Mouse (Mus musculus) mature B cell (primary cell): ENCODE results near the gene P3h3.
"Not testable (repeated sequence)": the region's sequence is repeated elsewhere in the genome, so short reads cannot be mapped to it uniquely, and the experiment has no call there.

Source experiments
- in situ Hi-C: fragments of 300-500 bp; cut with MboI; formaldehyde crosslinking; loops from 2 replicates; pipeline ENCODE4 v1.14.3; 2019

Gene P3h3

DNA sequence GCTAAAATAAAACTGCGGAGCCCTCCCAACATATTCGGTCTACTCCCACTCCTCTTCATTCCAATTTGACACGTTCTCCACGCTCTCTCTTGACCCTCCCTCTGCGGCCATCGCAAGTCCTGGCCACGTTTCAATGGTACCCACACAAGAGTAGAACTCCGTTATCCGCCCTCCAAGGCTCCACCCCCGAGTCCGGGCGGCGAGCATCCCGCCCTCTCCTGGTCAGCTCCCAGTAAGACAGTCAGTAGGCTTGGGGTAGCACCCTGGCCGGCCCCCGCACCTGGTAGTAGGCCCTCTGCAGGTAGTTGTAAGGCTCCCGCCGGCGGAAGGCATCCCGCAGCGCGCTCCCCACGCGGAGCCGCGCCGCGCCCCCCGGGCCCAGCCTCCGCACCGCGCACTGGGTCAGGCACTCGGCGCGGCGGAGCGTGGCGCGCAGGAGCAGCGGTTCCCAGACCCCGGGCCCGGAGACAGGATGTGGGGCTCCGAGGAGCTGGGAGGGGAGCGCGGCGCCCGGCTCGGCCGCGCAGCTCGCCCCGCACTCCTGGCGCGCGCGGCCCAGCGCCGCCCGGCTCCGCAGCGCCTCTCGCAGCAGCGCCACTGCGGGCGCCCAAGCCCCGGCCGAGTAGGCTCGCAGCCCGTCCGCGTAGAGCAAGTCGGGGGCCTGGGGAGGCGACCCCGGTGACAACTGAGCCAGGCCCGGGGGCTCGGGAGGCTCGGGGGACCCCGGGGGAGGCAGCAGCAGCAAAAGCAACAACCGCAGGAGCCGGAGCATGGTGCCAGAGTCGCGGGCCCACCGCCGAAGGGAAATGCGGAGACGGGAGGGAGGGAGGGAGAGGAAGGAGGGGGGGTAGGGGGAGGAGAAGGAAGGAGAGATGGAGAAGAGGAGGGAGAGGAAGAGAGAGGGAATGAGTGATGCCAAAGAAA, at the start of gene P3h3:
Gene P3h3, minus strand, starts transcription at position 837 of the 924 bp plus-strand sequence.
- in situ Hi-C loops: no loop called here

DNA sequence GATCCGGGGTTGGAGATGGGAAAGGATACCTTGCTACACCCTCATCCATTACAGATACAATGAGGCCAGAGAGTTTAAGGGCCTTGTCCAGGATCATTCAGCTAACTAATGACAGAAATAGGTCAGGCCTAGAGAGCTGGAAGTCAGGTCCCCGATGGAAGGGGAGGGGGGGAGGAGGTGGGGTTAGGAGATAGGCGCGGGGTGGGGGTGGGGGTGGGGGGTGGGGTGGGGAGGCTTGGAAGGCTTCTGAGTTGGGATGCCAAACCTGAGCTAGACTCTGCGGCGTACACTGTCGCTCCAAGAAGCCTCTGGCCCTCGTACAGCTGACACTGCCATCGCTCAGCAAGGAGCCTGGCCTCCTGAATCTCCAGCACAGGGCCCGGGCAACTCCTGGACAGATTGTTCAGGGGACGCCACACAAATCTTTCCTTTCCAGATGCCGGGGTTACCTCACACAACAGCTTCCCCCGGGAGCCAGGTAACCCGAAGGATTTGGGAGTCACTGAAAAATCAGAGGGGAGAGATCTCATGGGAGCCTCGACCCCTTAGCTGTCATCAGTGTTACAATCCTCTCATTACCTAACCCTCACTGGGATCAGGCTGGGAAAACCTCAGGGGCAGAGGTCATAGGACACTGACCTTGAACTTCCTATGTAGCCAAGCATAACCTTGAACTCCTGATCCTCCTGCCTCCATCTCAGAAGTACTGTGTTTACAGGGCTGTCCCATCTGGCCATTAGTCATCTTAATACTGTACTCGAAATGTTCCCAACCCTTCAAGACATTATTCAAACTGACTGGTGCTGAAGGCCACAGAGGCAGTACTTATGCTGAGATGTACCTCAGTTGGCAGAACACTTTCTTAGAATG, 47.7 kb upstream of the P3h3 start:
- in situ Hi-C loops: no loop called here

GRCm38 (mm10) chr6:124904161-124904981, 46.8 kb upstream of the P3h3 start:
- in situ Hi-C loops: no loop called here

- in situ Hi-C loops: no loop called here
Observed at GRCm38 (mm10) chr6:124903580-124904151, 46.1 kb upstream of the P3h3 start.

DNA sequence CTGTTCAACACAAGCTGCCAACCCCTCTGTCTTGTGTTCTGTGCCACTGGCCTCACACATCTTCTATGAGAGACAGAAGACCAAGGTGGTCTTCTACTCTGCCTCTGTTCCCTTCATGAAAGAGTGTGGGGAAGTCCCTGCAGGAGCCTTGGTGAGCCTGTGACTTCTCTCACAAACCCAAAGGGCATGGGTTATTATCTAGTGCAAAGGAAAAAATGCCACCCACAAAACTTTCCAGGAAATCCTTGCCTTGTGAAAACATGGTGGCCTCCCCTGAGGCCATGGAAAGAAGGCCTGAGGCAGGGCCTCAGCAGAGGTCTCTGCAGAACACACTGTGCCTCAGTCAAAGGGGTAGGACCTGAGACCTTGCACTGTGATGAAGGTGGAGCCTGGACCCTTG, 44.3 kb upstream of the P3h3 start:
- in situ Hi-C loops: no loop called here

GRCm38 (mm10) chr6:124900801-124901480, 43.4 kb upstream of the P3h3 start:
- in situ Hi-C loops: no loop called here

- in situ Hi-C loops: no loop called here
Observed at GRCm38 (mm10) chr6:124900056-124900800, 42.7 kb upstream of the P3h3 start.

- in situ Hi-C loops: no loop called here
Observed at GRCm38 (mm10) chr6:124898359-124898758, 40.8 kb upstream of the P3h3 start.

GRCm38 (mm10) chr6:124894113-124894512, 36.6 kb upstream of the P3h3 start:
- in situ Hi-C loops: not testable (repeated sequence)

- in situ Hi-C loops: no loop called here
Observed at GRCm38 (mm10) chr6:124890997-124891396, 33.4 kb upstream of the P3h3 start.

DNA sequence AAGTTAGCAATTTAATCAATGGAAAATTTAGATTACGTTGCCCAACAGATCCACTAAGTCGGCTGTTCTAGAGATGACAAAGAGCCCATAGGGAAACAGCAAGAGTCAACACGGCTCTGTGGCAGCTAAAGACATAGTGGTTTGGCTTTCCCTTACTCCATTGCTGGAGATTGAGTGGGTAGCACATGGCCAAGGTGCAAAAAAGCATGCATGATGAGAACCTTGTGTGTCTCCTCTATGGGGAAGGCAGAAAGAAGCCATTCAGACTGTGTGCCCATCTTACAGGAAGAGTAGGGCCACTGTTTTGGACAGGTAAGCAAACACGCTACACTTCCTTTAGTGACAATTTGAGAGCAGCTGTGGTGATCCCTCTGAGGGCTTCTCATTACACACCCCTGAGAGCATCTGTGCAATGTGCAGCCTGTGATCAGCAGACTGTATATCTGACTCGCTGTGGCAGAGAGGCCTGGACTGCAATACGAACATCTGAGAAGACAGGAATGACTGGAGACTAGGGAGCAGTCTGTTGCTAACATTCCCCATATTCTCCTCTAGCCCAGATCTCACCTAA, 31.1 kb upstream of the P3h3 start:
- in situ Hi-C loops: no loop called here

DNA sequence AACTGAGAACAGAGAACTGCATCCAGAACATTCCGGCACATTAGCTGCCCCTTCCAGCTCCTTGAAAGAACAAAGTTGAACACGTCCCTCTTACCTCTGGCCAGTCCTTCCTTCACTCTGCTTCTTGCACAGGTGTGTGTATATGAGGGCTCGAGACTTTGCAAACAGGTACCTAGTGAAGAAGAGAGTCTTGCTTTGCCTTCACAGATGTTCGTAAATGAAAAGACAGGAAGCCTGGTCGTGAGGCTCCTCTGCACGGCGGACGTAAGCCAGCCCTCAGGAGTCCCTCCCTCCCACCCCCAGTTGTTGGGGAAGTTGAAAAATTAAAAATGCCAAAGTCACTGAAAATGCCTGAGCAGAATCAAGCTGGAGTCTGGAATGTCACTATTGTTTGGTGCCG, 30.4 kb upstream of the P3h3 start, which contains the start of gene Cd4:
Gene Cd4, minus strand, starts transcription at position 236 of the 400 bp plus-strand sequence.
- in situ Hi-C loops: no loop called here

DNA sequence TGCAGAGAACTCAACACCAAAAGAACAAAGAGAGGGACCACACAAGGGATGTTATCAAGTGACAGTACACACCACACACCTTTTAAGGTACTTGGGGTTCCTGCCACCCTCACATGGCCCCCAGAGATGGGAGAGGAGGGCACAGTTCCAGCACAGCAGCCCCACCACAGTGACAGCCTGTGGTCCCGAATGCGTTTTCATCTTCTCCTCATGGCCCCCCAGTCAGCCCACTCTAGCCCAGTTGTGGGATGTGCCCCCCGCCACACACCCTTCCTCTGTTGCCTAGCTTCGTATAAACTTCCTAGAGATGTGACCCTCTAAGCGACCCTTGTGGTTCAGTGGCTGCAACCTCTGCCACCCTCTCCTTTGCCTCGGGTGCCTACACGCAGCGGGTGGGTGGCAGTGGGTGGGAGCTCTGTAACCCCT, 28.4 kb upstream of the P3h3 start:
- in situ Hi-C loops: no loop called here

DNA sequence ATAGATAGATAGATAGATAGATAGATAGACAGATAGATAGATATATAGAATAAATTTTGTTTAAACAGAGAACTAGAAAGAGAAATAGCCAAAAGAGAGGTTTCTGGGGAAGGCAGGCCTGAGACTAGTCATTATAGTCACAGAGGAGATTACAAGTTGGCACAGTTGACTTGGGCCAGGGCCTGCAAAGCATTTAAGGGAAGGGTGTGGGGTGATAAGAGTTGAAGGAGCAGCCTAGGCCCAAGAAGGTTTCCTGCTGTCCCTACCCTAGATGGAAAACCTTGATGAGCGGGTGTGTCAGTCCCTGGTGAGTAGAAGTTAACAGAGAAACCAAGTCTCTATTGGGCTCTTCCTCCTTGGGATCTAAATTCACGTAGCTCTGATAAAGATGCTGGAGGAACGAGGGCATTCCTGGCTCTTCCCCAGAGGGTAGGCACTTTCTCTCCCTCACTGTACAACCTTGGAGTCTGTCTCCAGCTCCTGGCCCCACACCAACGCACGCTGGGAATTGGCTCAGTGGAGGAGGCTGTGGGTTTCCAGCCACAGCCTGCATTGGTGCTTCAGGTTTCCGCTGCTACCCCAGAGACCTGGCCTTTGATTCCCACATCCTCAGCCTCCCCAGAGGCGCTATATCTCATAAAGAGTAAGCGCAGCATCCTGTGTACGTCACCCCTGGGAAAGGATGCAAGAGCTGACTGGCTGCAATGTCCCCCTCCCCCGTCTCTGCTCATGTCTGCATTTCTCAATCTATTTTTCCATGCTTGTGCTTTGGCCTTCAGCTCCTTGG, 27.4 kb upstream of the P3h3 start:
- in situ Hi-C loops: no loop called here

GRCm38 (mm10) chr6:124883351-124883750, 25.8 kb upstream of the P3h3 start:
- in situ Hi-C loops: no loop called here

DNA sequence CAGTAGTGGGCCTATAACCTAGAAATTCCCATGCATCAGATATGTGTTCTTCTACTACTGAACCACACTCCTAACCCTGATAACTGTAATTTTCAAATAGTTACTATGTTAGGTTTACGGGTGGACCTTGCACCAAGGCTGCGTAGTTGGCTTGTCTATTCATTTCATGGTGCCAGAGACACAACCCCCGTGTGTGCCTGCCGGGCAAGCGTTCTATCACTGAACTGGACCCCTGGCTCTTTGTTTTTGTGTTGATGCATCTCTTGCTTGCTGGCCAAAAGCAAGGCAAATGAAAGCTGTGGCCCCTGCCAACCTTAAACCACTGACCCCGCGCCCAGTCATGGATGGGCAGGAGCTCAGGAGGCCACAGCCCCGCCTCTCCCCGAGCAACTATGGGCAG, 24.3 kb upstream of the P3h3 start:
- in situ Hi-C loops: no loop called here

- in situ Hi-C loops: no loop called here
Observed at GRCm38 (mm10) chr6:124879390-124879789, 21.8 kb upstream of the P3h3 start.

- in situ Hi-C loops: no loop called here
Observed at GRCm38 (mm10) chr6:124874348-124874747, 16.8 kb upstream of the P3h3 start.

- in situ Hi-C loops: no loop called here
Observed at GRCm38 (mm10) chr6:124866560-124866959, 9.0 kb upstream of the P3h3 start.
